Mouse (Mus musculus): ENCODE results near the gene Rsbn1l.
A peak's percentile ranks its signal among the peaks of the same experiment; 100 is the strongest.
"Not testable (repeated sequence)": the region's sequence is repeated elsewhere in the genome, so short reads cannot be mapped to it uniquely, and the experiment has no call there.

The Rsbn1l gene

DNA sequence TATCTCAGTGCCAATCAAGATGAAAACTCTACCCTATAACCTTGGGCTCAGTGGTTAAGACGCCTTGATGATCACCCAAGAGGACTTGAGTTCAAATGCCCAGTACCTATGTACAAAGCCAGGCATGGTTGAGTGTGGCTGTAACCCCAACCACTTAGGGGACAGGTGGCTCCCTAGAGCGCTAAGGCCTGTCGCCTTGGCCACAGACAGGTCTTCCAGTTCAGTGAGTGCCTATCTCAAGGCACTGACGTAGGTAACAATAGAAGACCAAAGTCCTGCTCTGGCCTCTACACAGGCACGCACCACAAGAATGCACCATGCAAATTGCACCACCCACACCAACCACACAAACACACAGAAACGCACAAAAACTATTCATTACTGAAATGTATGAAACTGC lies 9.3 kb downstream of the Rsbn1l start:
- DNase-seq = peak; percentile 53

DNA sequence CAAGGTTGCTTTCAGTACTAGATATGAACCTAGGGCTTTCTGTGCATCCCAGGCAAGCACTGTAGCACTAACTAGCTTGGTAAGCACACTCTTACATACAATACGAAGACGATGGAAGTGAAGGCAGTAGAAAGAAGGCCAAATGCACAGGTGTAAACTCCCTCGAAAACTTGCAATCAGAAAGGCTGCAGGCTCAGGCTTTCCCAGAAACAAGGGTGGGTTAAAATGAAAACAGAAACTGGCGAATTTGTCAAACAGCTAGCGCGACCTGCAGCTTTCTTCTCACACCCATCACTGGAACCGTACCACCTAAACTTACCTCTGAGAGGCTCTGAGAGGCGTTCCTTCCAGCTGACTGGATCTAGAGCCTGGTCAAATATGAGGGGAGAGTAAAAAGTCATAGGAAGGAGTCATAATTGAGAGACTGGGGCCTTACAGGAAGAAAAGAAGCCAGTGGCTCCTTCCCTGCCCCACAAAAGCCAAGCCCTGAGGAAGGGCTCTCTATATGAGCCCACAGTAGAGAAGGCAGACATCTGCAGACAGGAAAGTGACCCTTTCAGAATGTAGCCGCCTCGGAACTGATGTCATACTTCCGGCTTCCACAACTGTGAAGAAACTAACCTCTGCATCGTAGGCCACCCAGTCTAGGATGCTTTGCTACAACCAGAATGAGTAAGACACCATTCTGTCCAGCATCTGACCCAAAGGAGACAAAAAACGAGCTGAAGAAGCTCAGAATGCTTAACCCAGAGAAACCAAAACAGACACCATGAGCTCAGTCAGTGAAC lies 11.0 kb downstream of the Rsbn1l start:
- no peak for DNase-seq

DNA sequence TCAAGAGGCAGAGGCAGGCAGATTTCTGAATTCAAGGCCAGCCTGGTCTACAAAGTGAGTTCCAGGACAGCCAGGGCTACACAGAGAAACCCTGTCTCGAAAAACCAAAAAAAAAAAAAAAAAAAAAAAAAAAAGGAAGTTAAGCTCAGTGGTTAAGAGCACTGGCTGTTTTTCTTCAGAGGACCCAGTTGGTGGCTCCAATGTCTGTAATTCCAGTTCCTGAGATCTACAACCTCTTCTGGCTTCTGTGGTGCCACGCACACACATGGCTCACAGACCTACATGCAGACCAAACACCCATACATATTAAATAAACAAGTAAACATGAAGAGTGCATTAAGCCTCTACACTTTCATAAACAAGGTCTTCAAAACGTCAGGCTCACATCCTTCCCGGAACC lies 12.4 kb downstream of the Rsbn1l start:
- not testable (repeated sequence) for DNase-seq

DNA sequence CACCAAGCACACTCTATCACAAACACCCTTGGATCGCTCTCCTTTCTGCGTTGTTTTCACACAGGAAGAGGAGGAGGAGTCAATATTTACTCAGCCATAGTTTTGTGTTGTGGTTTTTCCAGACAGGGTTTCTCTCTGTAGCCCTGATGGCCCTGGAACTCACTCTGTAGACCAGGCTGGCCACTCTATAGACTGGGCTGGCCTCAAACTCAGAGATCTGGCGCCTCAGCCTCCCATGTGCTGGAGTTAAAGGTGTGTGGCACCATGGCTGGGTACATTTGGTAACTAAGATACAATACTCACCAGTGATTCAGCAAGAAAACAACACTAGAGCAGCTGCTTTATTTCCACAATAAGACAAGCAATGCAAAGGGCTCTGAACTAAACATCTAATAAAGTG lies 13.7 kb downstream of the Rsbn1l start:
- no peak for DNase-seq

DNA sequence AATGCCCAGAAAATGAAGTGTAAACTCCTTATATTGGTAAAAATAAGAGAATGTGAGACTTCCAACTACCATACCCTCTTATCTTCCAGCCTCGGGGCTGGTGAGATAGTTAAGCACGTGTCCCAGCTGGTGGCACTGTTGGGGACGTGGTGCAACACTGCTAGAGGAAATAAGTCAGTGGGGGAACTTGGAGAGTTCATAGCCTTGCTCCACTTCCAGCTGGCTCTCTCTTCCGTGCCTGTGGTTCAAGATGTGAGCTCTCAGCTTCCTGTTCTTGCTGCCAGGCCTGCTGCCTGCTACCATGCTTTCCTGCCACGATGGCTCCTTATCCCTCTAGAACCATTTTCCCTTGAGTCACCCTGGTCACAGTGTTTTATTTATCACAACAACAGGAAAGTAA lies 15.0 kb downstream of the Rsbn1l start:
- peak; percentile 73 for DNase-seq

DNA sequence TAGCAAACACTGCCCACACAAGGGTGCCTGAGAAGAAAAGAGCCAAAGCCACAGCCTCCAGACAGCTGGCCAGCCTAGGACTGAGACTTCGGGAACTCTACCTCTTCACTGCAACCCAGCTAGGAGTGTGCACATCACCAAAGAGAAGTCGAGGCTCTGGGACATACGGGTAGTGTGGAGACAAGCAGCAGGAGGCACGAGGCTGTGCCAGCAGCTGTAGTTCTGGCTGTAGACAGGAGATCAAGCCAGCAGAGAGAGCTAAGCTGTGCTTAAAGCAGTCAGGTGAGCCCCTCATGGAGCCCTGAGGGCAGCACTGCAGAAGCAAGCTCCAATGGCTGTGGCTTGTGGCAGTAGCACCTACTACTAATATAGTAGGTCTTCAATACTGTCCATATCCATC lies 15.5 kb downstream of the Rsbn1l start:
- DNase-seq = peak; percentile 54

DNA sequence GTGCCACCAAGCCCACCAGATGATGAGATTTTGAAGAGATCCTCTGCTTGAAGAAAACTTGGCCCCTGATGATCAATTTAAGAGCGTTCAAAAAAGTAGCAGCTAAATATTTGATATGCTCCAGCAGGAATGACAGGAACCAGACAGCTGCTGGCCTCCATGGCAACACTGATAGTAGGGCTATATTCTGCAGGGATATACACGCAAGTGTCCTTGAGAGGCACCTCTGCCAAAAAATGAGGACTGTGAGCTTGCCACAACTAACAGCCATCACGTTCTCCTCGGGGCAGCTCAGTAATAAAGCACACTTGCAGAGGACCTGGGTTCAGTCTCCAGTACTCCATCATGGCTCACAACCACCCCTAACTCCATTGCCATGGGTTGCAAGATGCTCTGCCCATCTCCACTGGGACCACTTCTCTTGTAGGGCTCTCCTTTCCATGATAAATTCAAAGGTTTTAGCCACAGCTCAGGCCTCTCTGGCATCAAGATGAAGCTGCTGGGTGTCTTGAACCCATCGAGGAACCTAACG lies 16.1 kb downstream of the Rsbn1l start:
- DNase-seq = no peak

DNA sequence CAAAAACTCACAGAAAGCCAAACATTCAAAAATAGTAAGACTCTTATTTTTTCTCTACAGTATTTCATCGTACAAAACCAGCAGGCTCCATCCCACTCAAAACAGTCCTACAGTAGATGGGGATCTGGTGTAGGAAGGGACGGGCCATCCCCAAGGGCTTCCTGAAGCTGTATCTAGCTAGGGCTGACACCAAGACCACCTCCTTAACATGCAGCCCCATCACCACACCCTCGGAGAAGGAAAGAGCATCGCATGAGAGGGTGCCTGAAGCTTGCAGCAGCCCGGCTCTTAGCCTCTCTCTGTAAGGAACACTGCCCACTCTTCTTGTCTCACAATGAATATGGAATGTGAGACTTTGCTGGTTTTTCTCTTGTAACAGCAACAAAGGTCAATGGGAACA lies 17.7 kb downstream of the Rsbn1l start:
- DNase-seq = no peak

DNA sequence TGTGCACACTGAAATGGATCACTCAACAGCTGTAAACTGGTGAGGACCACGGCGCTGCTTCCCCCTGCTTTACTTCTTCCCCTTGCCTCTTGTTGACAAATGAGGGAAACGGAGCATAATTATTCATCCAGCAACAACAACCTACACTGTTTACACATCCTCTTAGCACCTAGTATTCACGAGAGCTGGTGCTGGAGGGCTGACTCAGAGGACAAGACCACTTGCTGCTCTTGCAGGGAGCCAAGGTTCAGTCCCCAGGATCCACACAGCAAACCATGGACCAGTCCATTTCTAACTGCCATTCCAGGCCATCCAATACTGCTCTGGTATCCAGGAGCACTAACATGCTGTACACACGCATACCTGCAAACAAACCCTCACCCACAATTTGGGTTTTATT lies 20.3 kb downstream of the Rsbn1l start:
- DNase-seq = no peak

DNA sequence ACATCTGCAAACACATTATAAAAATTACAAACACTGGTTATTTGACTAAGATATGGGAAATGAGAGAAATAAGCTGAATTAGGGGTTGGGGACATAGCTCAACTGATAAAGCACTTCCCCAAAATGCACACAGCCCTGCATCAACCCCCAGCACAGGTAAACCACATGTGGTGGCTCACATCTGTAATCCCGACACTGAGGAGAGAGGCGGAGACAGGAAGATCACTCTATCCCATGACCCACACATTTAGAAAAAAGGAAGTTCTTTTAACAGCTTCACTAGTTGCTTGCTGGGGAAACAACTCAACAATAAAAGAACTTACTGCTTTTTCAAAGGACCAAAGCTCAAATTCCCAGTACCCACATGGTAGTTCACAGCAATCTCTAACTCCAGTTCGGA lies 23.6 kb downstream of the Rsbn1l start:
- no peak for DNase-seq

DNA sequence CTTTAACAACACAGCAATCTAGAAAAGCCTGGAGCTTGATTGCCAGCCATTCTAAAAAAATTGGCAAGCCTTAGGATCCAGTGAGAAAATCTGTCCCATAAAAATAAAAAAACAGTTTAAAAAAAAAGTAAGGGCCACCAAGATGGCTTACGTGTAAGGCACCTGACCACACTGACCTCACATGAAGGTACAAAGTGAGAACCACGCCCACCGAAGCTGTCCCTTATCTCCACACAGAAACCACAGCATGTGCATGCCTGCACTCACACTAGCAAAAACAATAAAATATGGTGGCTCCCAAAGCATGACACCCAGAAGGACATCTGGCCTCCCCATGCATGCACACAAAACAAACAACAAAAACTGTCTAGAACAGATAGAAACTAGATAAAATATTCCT lies 24.9 kb downstream of the Rsbn1l start:
- DNase-seq = no peak

DNA sequence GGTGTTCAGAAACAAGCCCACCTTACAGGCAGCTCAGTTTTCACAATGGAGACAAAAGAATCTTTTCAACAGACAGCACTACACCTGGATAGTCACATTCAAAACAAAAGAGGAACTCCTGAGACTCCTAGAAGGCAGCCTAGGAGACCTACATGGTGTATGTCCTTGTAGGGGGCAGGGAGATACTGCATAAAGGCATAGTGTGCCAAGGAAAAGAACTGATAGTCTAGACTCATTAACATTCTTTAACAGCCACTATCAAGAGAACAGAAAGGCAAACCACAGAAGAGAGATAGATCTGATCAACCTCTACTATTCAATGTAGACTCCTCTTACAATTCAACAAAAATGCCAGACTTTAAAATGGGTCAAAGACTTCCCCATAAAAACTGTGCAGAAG lies 25.8 kb downstream of the Rsbn1l start:
- DNase-seq = no peak

DNA sequence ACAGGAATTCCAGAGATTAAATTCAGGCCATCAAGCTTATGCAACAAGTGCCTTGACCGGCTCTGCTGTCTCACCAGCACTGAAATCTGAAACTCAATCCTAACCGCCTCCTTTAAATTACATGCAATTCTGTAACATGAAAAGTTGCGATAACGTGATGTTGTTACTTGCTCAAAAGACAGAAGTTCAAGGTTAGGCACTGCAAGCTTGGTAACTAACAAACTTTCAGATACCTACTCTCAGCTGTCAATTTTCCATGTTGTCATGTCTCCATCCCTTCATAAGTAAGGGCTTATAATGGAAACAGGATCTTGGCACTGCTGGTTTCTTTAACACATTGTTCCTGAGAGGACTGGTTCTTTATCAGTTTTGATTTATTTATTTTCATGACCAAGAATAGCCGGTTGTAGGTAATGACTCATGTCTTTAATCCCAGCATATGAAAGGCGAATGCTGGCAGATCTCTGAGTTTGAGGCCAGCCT lies 26.5 kb downstream of the Rsbn1l start:
- no peak for DNase-seq

DNA sequence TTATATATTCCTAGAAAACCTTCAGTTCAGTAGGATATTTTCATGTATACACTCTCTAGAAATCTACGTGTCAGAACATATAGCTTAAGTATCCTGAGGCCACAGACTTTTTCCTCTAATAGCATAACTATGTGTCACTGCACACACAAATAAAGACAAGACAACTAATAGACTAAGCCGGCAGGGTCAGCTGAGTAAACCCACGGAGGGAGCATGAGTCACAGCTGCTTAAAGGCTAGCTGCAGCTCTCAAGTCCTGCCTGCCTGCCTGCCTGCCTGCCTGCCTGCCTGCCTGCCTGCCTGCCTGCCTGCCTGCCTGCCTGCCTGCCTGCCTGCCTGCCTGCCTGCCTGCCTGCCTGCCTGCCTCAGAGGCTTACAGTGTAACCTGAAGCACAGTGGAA lies 30.7 kb downstream of the Rsbn1l start:
- no peak for DNase-seq

DNA sequence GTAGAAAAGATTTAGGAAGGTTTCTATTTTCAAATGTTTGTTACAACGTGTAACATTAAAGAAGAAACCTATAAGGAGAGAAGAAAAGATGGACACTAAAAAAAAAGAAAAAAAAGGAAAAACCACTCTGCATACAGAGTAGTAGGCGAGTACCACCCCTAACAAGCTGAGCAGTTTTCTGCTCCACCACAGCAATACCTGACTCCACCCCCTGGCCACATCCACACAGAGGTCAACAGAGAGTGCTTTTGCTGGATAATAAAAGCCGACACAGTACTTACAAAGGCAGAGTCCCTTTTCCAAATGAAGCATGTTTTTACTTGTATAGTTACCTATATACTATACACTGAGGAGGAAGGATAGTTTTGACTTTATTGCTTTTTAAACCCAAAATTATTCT lies 31.6 kb downstream of the Rsbn1l start:
- no peak for DNase-seq

DNA sequence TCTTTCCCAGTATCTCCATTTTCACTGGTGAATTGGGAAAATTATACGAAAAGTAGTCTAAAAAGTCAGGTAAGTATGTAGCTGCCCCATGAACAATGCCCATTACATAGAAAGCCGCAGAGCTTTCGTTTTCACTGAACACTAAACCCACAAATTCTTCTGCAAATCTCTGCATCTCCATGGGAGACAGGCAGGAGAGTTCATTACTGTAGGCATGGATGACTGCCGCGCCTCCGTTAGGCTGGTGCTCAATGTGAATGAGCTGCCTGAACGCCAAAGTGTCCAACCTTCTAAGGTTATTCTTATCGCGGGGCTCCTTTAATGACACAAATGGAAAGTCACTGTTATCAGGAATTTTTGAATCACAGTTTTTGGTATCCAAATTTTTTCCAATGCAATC lies 36.6 kb downstream of the Rsbn1l start:
- no peak for DNase-seq

DNA sequence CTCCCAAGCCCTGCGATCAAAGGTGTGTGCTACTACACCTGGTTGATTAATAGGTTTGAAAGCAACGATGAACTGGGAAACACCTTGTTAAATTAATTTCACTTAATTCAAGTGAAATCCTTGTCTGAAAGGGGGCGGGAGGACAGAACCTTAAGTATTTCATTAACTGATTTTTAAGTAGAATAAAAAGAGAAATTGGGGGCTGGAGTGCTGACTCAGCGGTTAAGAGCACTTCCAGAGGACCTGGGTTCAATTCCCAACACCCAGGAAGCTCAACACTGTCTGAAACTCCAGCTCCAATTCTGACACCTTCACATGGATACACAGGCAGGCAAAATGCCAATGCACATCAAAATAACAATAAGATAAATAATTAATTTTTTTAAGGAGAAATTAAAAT lies 37.2 kb downstream of the Rsbn1l start:
- DNase-seq = no peak

DNA sequence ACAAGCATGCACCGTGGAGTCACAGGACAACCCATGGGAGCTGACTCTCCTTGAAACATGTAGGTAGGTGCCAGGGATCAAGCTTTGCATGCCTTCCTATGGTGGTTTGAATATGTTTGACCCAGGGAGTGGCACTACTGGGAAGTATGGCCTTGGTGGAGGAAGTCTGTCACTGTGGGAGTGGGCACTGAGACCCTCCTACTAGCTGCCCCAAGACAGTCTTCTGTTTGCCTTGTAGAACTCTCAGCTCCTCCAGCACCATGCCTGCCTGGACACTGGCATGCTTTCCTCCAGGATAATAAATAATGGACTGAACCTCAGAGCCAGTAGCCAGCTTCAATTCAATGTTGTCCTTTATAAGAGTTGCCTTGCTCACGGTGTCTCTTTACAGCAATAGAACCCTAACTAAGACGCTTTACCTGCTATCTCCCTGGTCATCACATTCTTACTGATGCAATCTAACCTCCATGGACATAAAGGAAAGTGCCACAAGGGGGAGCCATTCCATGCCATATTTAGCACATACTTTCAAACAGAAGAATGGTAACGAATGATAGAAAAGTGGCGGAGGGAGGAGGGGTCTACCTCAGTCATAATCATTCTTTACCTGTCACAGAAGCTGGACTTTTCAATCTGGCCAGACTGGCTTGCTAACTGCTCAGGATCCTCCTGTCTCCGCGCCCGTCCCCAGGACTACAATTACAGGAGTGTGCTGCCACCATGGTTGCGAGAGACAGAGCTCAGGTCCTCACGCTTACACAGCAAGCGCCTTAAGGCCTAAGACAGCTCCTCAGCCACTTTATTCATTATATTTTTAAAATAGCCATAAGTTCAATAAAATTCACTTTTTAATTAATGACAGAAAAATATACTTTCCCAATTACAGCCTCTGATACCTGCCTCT lies 42.6 kb downstream of the Rsbn1l start:
- DNase-seq = peak; percentile 65

DNA sequence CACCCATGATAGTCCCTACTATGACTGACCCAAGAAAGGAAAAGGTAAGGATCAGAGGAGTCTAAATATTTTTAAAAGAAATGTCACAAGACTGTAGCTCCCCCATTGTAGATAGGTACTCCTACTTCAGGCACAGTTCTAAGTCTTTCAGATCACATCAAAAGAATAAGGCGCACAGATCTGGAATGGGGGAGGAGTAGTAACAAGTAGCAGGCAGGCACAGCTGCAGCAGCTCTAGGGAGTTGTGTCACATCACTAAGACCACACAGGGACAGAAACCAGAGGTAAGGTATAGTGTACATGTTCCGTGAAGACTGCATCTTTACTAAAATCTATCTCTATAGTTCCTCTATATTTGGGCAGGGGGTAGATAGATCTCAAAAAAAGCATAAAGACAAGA lies 44.5 kb downstream of the Rsbn1l start:
- no peak for DNase-seq

DNA sequence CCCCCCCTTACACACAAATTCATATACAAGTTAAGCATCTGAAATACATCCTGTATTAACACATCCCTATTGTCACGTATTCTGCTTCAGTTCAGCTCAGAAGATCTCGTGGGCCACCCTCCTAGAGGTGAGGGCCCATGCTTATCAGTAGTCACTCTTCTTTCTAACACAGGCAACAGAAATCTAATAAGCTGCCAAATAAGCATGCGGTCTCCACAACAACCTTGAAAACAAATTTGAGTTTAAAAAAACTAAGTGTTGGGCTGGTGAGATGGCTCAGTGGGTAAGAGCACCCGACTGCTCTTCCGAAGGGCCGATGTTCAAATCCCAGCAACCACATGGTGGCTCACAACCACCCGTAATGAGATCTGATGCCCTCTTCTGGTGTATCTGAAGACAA lies 50.0 kb downstream of the Rsbn1l start:
- DNase-seq = no peak

DNA sequence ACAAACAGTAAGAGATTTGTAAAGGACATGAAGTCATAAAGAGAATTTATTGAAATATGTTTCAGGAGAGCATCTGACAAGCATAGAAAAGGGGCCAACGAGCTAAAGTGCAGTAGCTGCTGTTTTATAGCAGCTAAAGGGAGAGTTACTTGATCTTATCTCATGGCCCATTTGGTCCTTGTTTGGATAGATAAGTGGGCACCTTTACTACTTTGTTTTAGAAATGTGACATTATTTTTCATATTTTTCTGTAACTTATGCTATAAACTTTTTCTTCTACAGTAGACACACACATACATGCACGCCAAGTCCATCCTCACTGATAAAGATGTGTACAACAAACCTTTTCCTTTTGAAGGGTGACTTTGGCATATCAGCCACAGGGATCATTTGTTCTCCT lies 50.8 kb downstream of the Rsbn1l start:
- DNase-seq = no peak

DNA sequence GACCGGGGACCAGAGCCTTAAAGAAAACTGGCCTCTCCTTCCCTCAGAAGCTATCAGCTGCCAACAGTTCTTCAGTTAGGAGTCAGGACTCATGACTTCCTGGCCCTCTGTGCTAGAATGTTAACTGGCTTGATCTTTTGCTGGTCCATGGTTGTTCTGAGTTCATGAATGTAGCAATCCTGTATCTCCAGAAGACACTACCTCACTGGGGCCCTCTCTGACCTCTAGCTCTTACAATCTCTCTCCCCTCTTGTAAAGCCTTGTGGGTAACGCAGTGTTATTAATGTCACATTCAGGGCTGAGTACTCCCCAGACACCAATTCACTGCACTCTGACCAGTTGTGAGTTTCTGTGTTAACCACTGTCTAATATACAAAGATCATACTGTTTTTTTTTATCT lies 51.6 kb downstream of the Rsbn1l start:
- DNase-seq = no peak

DNA sequence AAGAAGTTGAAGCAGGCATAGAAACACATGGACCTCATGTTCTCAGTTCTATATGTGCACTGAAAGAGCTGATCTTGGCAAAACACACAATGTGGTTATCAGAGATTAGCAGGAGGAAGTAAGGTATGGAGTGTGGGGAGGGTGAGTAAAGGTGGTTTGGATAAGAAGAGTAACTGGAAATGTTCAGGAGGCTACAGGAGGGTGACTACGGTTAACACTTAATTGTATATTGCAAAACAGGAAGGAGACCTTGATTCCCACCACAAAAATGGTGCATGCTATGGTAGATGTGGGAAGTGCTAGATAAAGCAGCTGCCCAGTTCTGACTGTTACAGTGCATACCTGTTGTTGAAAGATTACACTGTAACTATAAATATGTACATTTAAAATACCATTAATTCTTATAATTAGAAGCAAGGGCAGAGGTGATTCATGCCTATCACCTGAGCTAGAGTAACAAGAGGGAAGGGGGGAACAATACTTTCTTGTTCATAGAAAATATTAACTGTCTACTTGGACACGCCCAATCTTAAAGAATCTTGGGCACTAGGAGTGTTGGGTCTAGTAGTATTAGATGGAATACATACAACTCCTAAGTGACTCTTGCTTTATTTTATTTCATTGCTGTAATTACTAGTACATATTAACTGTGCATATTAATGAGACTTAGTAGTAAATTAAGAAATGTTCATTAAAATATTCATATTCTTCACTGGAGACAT lies 58.6 kb downstream of the Rsbn1l start:
- DNase-seq = no peak
